Mouse (Mus musculus): ENCODE measurements around the gene Gas7. TPM values are rescaled to one million over a fixed set of nuclear protein-coding genes. Genes with fewer than 3 reads are reported as not detected.

Gene Gas7
- polyA plus RNA-seq, 1 experiment: 14.3 TPM

DNA sequence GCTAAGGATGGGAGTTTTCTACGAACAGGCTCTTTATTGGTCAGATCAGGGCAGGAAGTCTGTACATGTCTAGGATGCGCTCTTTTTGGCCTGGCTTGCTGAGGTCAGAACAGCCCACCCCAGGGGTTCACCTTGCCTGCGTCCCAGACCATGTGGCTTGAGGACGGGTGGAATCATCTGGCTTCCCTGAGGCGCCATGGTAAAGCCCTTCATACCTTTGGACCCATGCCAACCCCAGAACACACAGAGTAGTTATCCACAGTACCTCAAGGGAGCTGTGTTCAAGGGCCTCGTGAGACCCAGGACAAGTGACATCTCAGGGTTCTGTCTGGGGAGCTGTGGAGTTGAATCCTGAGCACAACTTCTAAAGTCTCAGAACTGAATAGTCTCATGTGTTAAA lies 196.5 kb downstream of the Gas7 start:
- no peak overlapping the region for H3K4me3 ChIP-seq (replicated peaks; ENCODE audit: extremely low read depth, low read depth, low read length)
- WGBS: 71% methylated on average over 6 of the region's 6 CpGs
- TF ChIP-seq POLR2A (IDR thresholded peaks at IDR 0.05; ENCODE audit: borderline replicate concordance, extremely low read depth, low read depth, low read length) (no peak), CTCF (IDR thresholded peaks at IDR 0.05; ENCODE audit: insufficient read depth, low read length) (no peak)

DNA sequence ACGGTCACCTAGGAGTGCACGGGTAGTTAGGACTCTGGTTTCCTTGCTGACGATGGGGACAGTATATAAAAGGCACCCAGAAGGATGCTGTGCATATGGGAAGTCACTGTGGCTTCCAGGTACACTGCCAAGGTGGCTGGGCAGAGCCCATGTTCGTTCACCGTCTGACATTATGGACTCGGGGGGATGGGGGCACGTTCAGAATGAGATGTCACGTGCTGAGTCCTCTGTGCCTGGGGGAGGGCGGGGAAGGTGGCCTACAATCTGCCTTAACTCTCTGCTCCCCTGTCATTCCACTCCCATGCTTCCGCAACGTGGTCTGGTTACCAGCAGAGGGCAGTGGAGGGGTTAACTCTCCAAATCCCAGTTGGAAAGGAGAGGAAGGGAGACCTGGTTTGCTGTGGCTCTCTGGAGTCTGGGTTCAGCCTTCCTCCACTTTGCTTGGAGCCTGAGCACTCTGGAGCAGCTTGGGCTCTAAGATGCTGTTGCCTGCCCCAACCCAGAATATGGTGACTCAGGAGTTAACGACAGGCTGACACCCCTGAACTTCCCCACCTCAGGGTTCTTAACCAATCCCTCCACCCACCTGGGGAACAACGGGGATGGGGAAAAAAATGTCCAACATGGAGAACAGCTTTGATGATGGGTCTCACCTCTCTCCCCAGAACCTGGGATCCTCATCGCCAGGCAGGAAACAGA lies 197.1 kb downstream of the Gas7 start:
- TF ChIP-seq POLR2A (IDR thresholded peaks at IDR 0.05; ENCODE audit: borderline replicate concordance, extremely low read depth, low read depth, low read length) (no peak), CTCF (IDR thresholded peaks at IDR 0.05; ENCODE audit: insufficient read depth, low read length) (peak; percentile 42)
- no peak for DNase-seq
- 20% methylated on average over 14 of the region's 14 CpGs for WGBS
- Histone ChIP-seq H3K4me1 (ENCODE audit: control insufficient read depth, insufficient read depth, low read length) (no peaks in the 10 kb centered on the region), H3K4me3 (replicated peaks; ENCODE audit: extremely low read depth, low read depth, low read length) (no peak overlapping the region)

More for the DNA sequence above, 196.5 kb downstream of the Gas7 start:
- H3K4me1 ChIP-seq (ENCODE audit: control insufficient read depth, insufficient read depth, low read length): no peaks in the 10 kb centered on the region
- no peak for DNase-seq

DNA sequence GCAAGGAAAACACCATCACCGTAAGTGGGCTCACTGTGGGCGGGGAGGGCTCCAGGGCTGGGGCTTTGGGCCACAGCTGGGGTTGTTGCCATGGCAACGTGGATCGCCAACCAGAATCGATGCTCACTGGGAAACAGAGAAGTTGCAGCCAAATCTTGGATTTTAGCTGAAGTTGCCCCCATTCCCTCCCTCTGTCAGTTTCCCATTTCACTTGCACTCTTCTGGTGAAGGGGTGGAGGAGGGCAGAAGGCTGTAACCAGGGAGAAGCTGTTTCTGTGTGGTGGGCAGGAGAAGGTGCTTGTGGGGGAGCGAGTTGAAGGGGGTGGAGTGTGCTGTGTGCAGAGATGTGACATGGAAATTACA lies 197.6 kb downstream of the Gas7 start:
- TF ChIP-seq CTCF (IDR thresholded peaks at IDR 0.05; ENCODE audit: insufficient read depth, low read length) (no peak), POLR2A (IDR thresholded peaks at IDR 0.05; ENCODE audit: borderline replicate concordance, extremely low read depth, low read depth, low read length) (no peak)
- no peak for DNase-seq
- WGBS: 55% methylated on average over 6 of the region's 6 CpGs
- Histone ChIP-seq H3K4me3 (replicated peaks; ENCODE audit: extremely low read depth, low read depth, low read length) (no peak overlapping the region), H3K4me1 (ENCODE audit: control insufficient read depth, insufficient read depth, low read length) (no peaks in the 10 kb centered on the region)

DNA sequence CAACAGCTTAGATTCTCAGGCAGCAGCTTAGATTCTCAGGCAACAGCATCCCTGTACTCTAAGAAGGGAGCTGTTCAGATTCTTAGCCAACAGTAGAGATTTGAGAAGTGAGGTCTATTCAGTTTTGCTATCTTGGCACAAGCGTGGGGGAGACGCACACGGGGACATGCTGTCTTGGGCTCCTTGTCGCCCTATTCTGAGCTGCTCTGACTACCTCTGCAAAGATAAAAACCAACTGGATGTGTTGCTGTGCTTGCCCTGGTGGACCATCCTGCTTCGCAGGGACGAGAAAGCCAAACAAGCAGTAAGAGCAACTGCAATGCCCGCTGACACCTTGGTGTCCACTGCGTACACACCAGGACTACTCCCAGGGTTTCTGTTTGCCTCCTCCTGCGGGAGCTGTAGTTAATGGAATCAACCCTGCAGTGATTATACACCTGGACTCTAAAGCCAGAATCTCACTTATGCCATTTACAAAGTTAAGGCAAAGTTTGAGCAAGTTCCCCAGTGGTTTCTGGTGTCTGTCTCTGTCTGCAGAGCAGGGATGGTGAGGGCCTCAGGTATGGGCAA lies 198.4 kb downstream of the Gas7 start:
- TF ChIP-seq POLR2A (IDR thresholded peaks at IDR 0.05; ENCODE audit: borderline replicate concordance, extremely low read depth, low read depth, low read length): no peak
- no peak for TF ChIP-seq CTCF (IDR thresholded peaks at IDR 0.05; ENCODE audit: insufficient read depth, low read length)
- no peak overlapping the region for H3K4me3 ChIP-seq (replicated peaks; ENCODE audit: extremely low read depth, low read depth, low read length)
- DNase-seq: no peak
- H3K4me1 ChIP-seq (ENCODE audit: control insufficient read depth, insufficient read depth, low read length): no peaks in the 10 kb centered on the region
- WGBS: 90% methylated on average over 9 of the region's 9 CpGs

DNA sequence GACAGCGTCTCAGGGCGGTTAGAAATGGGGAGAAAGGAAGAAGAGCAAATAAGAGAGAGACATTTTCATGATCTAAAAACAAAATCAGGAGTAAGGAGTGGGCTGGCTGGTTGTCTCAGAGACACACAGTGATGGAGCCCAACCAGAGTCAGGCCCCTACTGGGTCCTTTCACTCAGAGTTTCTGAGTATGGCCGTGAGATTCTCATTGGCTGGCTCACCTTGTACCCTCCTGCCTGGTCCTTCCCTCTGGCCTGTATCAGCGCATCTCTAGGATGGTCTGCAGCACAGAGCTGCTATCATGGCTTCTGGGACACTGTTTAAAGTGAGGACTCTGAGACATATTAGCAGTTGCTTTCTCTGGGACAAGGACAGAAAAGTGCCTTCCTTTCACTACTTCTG lies 199.3 kb downstream of the Gas7 start:
- 91% methylated on average over 4 of the region's 4 CpGs for WGBS
- H3K4me1 ChIP-seq (ENCODE audit: control insufficient read depth, insufficient read depth, low read length): no peaks in the 10 kb centered on the region
- no peak for DNase-seq
- H3K4me3 ChIP-seq (replicated peaks; ENCODE audit: extremely low read depth, low read depth, low read length): no peak overlapping the region
- TF ChIP-seq POLR2A (IDR thresholded peaks at IDR 0.05; ENCODE audit: borderline replicate concordance, extremely low read depth, low read depth, low read length) (no peak), CTCF (IDR thresholded peaks at IDR 0.05; ENCODE audit: insufficient read depth, low read length) (no peak)

DNA sequence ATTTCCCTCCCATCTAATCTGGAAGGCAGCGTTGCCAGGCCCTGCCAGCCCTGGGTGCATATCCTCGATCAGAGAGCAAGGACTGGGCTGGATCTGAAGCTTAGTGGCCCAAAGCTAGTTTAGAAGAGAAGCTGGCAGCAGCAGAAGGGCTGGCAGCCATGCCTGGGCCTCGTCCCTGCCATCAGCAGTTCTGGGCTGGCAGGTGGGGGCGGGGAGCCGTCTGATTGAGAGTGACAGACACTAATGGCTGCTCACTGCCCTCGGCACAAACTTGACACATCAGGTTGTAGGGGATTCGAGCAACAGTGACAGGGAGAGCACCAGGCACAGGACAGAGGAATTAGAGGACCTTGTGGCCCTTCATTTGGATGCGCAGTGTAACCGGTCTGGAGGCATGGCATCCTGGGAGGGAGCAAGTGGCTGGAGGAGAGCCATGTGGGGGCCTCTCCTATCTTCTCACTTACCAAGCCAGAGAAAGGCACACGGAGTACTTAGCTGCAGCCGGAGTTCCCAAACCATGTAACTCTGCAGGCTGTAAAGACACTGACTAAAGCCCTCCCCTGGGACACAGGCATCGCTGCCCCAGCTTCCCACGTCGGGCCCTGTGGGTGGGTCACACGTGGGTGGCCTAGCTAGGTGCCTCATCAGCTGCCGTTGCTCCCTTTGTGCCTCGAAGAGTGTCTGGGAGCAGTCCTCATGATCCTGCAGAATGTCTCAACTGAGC lies 200.2 kb downstream of the Gas7 start:
- no peak for DNase-seq
- no peak overlapping the region for H3K4me3 ChIP-seq (replicated peaks; ENCODE audit: extremely low read depth, low read depth, low read length)
- WGBS: 71% methylated on average over 17 of the region's 17 CpGs
- TF ChIP-seq CTCF (IDR thresholded peaks at IDR 0.05; ENCODE audit: insufficient read depth, low read length) (no peak), POLR2A (IDR thresholded peaks at IDR 0.05; ENCODE audit: borderline replicate concordance, extremely low read depth, low read depth, low read length) (no peak)
- H3K4me1 ChIP-seq (ENCODE audit: control insufficient read depth, insufficient read depth, low read length): no peaks in the 10 kb centered on the region

DNA sequence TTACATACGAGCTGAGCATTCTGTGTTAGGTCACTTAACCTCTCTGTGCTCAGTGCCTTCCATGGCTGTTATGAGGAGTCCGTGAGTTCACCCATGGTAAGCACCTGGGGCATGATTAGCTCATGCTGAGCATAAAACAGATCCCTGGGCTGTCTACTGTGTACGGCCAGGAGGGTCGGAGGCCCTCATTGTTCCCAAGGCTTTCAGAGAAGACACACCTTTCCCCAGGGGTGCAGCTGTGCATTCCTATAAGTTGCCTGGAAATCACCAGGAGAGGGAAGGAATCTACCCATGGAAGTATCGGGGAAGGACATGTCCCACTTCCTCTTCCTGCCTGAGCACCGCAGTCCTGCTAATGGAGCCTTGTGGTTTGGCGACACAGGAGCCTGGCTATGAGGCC lies 201.1 kb downstream of the Gas7 start:
- WGBS: 75% methylated on average over 7 of the region's 7 CpGs

DNA sequence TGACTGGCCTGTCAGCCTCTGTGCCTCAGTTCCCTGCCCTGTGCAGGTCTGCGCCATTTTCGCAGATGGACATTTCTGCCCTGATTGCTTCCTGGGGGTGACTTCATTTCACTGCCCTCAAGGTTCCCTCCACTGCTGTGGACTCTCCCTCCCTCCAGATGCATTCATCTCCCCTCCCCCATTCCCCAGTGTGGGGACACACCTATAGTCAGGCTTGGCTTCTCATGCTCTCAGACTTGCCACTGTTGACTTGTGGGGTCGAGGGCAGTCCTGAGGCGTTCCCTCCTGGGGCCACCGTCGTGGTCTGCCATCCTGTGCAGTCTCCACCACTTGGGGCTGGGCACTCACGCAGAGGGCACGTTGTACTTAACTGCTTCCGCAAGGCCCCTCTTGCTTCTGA lies 201.6 kb downstream of the Gas7 start:
- WGBS: 84% methylated on average over 9 of the region's 9 CpGs
- no peak for DNase-seq
- Histone ChIP-seq H3K4me3 (replicated peaks; ENCODE audit: extremely low read depth, low read depth, low read length) (no peak overlapping the region), H3K4me1 (ENCODE audit: control insufficient read depth, insufficient read depth, low read length) (no peaks in the 10 kb centered on the region)
- TF ChIP-seq CTCF (IDR thresholded peaks at IDR 0.05; ENCODE audit: insufficient read depth, low read length) (no peak), POLR2A (IDR thresholded peaks at IDR 0.05; ENCODE audit: borderline replicate concordance, extremely low read depth, low read depth, low read length) (no peak)

More for the DNA sequence above, 201.1 kb downstream of the Gas7 start:
- no peak for TF ChIP-seq CTCF (IDR thresholded peaks at IDR 0.05; ENCODE audit: insufficient read depth, low read length)
- TF ChIP-seq POLR2A (IDR thresholded peaks at IDR 0.05; ENCODE audit: borderline replicate concordance, extremely low read depth, low read depth, low read length): no peak
- Histone ChIP-seq H3K4me3 (replicated peaks; ENCODE audit: extremely low read depth, low read depth, low read length) (no peak overlapping the region), H3K4me1 (ENCODE audit: control insufficient read depth, insufficient read depth, low read length) (no peaks in the 10 kb centered on the region)
- no peak for DNase-seq

DNA sequence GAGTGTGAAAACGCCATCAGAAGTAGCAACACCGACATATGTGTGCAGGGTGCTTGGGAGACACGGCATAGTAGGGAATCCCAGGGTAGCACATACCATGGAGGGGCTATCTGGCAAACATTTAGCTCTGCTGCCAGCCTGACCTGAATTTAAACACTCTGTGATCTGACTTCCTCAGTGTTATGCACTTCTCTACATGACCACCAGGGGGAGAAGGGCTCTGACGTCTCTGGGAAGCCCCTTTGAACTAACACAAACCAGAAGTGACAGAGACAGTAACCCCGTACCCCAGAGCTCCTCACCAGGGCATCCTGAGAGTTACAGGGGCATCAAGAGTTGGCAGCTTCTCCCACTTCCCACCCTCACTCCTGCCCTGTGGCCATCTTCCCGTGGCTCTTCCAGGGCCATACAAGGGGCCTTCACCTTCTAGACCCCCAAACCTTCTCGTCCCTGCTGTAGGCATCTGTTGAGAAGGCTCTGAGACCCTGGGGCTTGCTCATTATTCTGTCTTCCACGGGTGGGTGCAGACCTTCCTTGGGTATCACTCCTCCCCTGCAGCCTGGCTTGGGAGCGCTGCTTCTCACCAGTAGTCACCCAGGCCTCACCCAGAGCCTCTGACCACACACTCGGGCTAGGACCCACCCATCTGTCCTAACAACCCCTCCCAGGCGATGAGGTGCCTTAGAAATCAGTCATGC lies 202.6 kb downstream of the Gas7 start:
- DNase-seq: no peak
- 42% methylated on average over 11 of the region's 11 CpGs for WGBS
- no peaks in the 10 kb centered on the region for H3K4me1 ChIP-seq (ENCODE audit: control insufficient read depth, insufficient read depth, low read length)
- H3K4me3 ChIP-seq (replicated peaks; ENCODE audit: extremely low read depth, low read depth, low read length): no peak overlapping the region
- TF ChIP-seq CTCF (IDR thresholded peaks at IDR 0.05; ENCODE audit: insufficient read depth, low read length) (peak; percentile 61), POLR2A (IDR thresholded peaks at IDR 0.05; ENCODE audit: borderline replicate concordance, extremely low read depth, low read depth, low read length) (no peak)

Data from lung, adult 2 months (tissue).